Mouse (Mus musculus): ENCODE data around the gene Bid. TPM values are rescaled to one million over a fixed set of nuclear protein-coding genes. Genes with fewer than 3 reads are reported as not detected.

The Bid gene
- 10.2 and 12.2 TPM in 2 replicates for polyA plus RNA-seq (2014; fragmentation: Nextera tagmentation; extraction: Ambion mirVana)

DNA sequence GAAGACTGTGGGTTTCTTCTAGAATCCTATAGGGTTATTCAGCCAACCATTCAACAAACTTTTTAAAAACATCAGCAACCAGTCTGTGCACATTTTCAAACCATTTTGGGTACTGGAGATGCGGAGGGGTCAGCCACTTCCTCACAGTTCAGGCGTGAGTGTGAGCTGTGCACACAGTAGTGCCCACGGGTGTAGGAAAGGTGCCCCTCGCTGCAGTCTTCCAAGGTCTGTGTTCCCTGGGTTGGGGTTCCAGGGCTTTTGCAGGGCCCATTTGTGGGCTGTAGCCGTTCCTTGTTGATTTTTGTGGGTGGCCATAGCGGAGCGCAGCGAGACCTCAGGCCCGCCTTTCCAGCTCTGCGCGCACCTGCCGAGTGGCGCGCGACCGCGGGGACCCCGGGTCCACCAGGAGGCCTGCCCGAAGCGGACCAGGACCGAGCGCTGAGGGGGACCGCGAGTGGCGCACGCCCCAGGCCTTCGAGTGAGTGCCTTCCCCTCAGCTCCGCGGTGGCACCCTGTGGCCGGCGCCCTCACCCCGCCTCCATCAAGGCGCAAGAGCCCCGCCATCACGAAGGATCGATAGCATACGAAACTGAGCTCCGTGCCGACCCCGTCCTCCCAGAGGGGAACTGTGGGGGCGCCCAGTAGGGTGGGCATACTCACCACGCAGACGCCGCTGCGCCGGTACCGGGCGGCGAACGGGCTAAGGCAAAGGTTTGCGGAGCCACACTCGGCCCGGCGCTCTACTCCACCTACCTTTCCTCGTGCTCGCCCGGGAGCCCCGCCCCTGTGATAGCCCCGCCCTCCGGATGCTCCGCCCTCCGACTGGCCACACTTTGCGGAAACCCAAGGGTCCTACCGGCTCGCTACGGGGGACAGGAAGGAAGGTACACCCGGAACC is at the start of gene Bid:
TSS of gene Bid (minus strand) at position 780 of the 898 bp plus-strand sequence.
- peak within 1 kb of the TSS; percentile 68 for H3K9ac ChIP-seq (ENCODE audit: low read depth, low read length)
- no peaks in the 10 kb centered on the region for H3K9me3 ChIP-seq (replicated peaks; ENCODE audit: control insufficient read depth, low read length)
- peaks cover 11% of the 10 kb centered on the region for H3K4me1 ChIP-seq (ENCODE audit: control insufficient read depth, insufficient read depth, low read length)
- ATAC-seq (replicated peaks; ENCODE audit: insufficient number of reproducible peaks, low FRiP score, low TSS enrichment), result peak; percentile 85
- no peak within 1 kb of the TSS for H3K27ac ChIP-seq (ENCODE audit: low read depth, low read length)
- peak within 1 kb of the TSS; percentile 99 for H3K4me2 ChIP-seq
- no peaks in the 10 kb centered on the region for H3K36me3 ChIP-seq (ENCODE audit: control insufficient read depth, insufficient read depth, low read length)
- H3K4me3 ChIP-seq (ENCODE audit: low read depth, low read length), result peak within 1 kb of the TSS; percentile 63
- peaks cover 3% of the 10 kb centered on the region; the same call in 1 of the 2 replicates for H3K27me3 ChIP-seq (ENCODE audit: control insufficient read depth, insufficient read depth, low read length)
- WGBS (ENCODE audit: insufficient replicate concordance), result under 1% methylated on average over 59 of the region's 67 CpGs

DNA sequence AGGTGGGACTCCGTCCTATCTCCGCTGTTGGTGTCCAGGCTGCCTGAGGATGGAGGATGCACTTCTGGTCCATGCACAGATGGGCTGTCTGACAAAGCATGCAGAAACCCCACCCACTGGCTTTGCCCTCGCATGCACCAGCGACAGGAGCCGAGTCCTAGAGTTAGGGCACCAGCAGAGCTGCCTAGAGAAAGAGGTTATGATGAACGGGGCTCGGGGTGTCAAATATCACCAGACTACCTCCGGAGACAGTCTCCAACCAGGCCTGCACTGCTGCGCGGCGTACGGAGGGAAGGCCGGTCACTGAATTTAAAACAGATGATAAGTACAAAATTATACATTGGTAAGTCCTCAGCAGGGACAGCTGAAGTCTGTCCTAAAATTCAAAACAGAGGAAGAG is 49.2 kb upstream of the Bid start:
- WGBS (ENCODE audit: insufficient replicate concordance), result 65% methylated on average over 13 of the region's 13 CpGs
- no peak overlapping the region for H3K9ac ChIP-seq (ENCODE audit: low read depth, low read length)
- no peak overlapping the region for H3K4me3 ChIP-seq (ENCODE audit: low read depth, low read length)
- no peak for ATAC-seq (replicated peaks; ENCODE audit: insufficient number of reproducible peaks, low FRiP score, low TSS enrichment)
- no peak overlapping the region for H3K4me2 ChIP-seq
- no peaks in the 10 kb centered on the region for H3K27me3 ChIP-seq (ENCODE audit: control insufficient read depth, insufficient read depth, low read length)
- H3K9me3 ChIP-seq (replicated peaks; ENCODE audit: control insufficient read depth, low read length), result no peaks in the 10 kb centered on the region
- H3K27ac ChIP-seq (ENCODE audit: low read depth, low read length), result no peak overlapping the region
- H3K4me1 ChIP-seq (ENCODE audit: control insufficient read depth, insufficient read depth, low read length), result no peaks in the 10 kb centered on the region
- peaks cover 9% of the 10 kb centered on the region; the same call in 1 of the 2 replicates for H3K36me3 ChIP-seq (ENCODE audit: control insufficient read depth, insufficient read depth, low read length)

GRCm38 (mm10) chr6:120964179-120964578 is 47.5 kb upstream of the Bid start:
- H3K27ac ChIP-seq (ENCODE audit: low read depth, low read length), result no peak overlapping the region
- H3K27me3 ChIP-seq (ENCODE audit: control insufficient read depth, insufficient read depth, low read length), result no peaks in the 10 kb centered on the region
- no peak for ATAC-seq (replicated peaks; ENCODE audit: insufficient number of reproducible peaks, low FRiP score, low TSS enrichment)
- no peak overlapping the region for H3K4me2 ChIP-seq
- H3K4me3 ChIP-seq (ENCODE audit: low read depth, low read length), result no peak overlapping the region
- 92% methylated on average over 3 of the region's 3 CpGs for WGBS (ENCODE audit: insufficient replicate concordance)
- no peaks in the 10 kb centered on the region for H3K9me3 ChIP-seq (replicated peaks; ENCODE audit: control insufficient read depth, low read length)
- no peak overlapping the region for H3K9ac ChIP-seq (ENCODE audit: low read depth, low read length)
- H3K36me3 ChIP-seq (ENCODE audit: control insufficient read depth, insufficient read depth, low read length), result peaks cover 11% of the 10 kb centered on the region; the same call in 1 of the 2 replicates
- H3K4me1 ChIP-seq (ENCODE audit: control insufficient read depth, insufficient read depth, low read length), result no peaks in the 10 kb centered on the region

DNA sequence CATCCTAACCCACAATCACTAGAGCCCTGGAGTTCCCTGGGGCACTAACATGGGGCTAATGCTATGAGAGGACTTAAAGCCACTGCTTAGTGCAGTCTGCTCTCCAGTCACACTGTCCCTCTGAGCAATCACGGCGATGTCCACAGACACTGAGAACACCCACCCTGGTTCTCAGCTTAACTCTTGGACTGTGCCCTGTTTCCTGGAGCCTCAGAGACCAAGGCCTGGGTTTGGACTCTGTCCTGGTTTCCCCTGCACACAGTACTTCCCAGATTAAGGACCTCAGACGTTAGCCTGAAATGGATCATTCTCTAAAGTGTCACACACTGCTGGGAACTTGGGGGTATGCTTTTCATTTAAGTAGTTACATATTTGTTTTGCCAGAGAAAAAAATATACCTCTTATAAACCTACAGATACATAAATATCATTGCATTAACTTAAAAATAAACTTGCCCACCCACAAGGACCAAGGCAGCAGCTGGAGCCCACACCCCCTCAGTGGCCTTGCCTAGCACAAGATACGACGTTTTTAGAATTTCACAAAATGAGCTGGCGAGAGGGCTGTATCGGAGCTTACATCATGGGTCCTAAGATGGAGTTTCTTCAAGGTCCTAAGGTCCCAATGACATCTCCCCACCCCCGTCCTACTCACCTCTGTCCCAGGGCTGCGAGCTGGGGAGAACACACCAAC is 43.8 kb upstream of the Bid start:
- Histone ChIP-seq H3K4me3 (ENCODE audit: low read depth, low read length) (no peak overlapping the region), H3K9me3 (replicated peaks; ENCODE audit: control insufficient read depth, low read length) (no peaks in the 10 kb centered on the region), H3K9ac (ENCODE audit: low read depth, low read length) (no peak overlapping the region), H3K4me2 (no peak overlapping the region), H3K36me3 (ENCODE audit: control insufficient read depth, insufficient read depth, low read length) (peaks cover 27% of the 10 kb centered on the region), H3K27ac (ENCODE audit: low read depth, low read length) (no peak overlapping the region), H3K4me1 (ENCODE audit: control insufficient read depth, insufficient read depth, low read length) (no peaks in the 10 kb centered on the region), H3K27me3 (ENCODE audit: control insufficient read depth, insufficient read depth, low read length) (no peaks in the 10 kb centered on the region)
- no peak for ATAC-seq (replicated peaks; ENCODE audit: insufficient number of reproducible peaks, low FRiP score, low TSS enrichment)
- WGBS (ENCODE audit: insufficient replicate concordance), result 84% methylated on average over 9 of the region's 9 CpGs

GRCm38 (mm10) chr6:120957331-120957730 is 40.7 kb upstream of the Bid start:
- Histone ChIP-seq H3K27me3 (ENCODE audit: control insufficient read depth, insufficient read depth, low read length) (no peaks in the 10 kb centered on the region), H3K4me1 (ENCODE audit: control insufficient read depth, insufficient read depth, low read length) (no peaks in the 10 kb centered on the region), H3K36me3 (ENCODE audit: control insufficient read depth, insufficient read depth, low read length) (peaks cover 33% of the 10 kb centered on the region), H3K4me3 (ENCODE audit: low read depth, low read length) (no peak overlapping the region), H3K9ac (ENCODE audit: low read depth, low read length) (no peak overlapping the region), H3K9me3 (replicated peaks; ENCODE audit: control insufficient read depth, low read length) (no peaks in the 10 kb centered on the region), H3K4me2 (no peak overlapping the region), H3K27ac (ENCODE audit: low read depth, low read length) (no peak overlapping the region)
- ATAC-seq (replicated peaks; ENCODE audit: insufficient number of reproducible peaks, low FRiP score, low TSS enrichment), result no peak
- 65% methylated on average over 4 of the region's 4 CpGs for WGBS (ENCODE audit: insufficient replicate concordance)

GRCm38 (mm10) chr6:120956259-120957161 is 39.9 kb upstream of the Bid start:
- Histone ChIP-seq H3K4me1 (ENCODE audit: control insufficient read depth, insufficient read depth, low read length) (no peaks in the 10 kb centered on the region), H3K9me3 (replicated peaks; ENCODE audit: control insufficient read depth, low read length) (no peaks in the 10 kb centered on the region), H3K36me3 (ENCODE audit: control insufficient read depth, insufficient read depth, low read length) (peaks cover 32% of the 10 kb centered on the region), H3K4me3 (ENCODE audit: low read depth, low read length) (no peak overlapping the region), H3K4me2 (no peak overlapping the region), H3K27ac (ENCODE audit: low read depth, low read length) (no peak overlapping the region), H3K27me3 (ENCODE audit: control insufficient read depth, insufficient read depth, low read length) (no peaks in the 10 kb centered on the region), H3K9ac (ENCODE audit: low read depth, low read length) (no peak overlapping the region; the same call in 1 of the 2 replicates)
- 77% methylated on average over 11 of the region's 11 CpGs for WGBS (ENCODE audit: insufficient replicate concordance)
- ATAC-seq (replicated peaks; ENCODE audit: insufficient number of reproducible peaks, low FRiP score, low TSS enrichment), result peak; percentile 32; the same call in 1 of the 2 replicates

- Histone ChIP-seq H3K36me3 (ENCODE audit: control insufficient read depth, insufficient read depth, low read length) (peaks cover 29% of the 10 kb centered on the region), H3K27me3 (ENCODE audit: control insufficient read depth, insufficient read depth, low read length) (no peaks in the 10 kb centered on the region), H3K4me1 (ENCODE audit: control insufficient read depth, insufficient read depth, low read length) (no peaks in the 10 kb centered on the region), H3K4me3 (ENCODE audit: low read depth, low read length) (no peak overlapping the region), H3K27ac (ENCODE audit: low read depth, low read length) (no peak overlapping the region), H3K9me3 (replicated peaks; ENCODE audit: control insufficient read depth, low read length) (no peaks in the 10 kb centered on the region), H3K4me2 (no peak overlapping the region), H3K9ac (ENCODE audit: low read depth, low read length) (no peak overlapping the region)
- WGBS (ENCODE audit: insufficient replicate concordance), result 59% methylated on average over 3 of the region's 3 CpGs
- no peak for ATAC-seq (replicated peaks; ENCODE audit: insufficient number of reproducible peaks, low FRiP score, low TSS enrichment)
Measured at GRCm38 (mm10) chr6:120955215-120955614, 38.6 kb upstream of the Bid start.

GRCm38 (mm10) chr6:120954241-120954640 is 37.6 kb upstream of the Bid start:
- H3K36me3 ChIP-seq (ENCODE audit: control insufficient read depth, insufficient read depth, low read length), result peaks cover 30% of the 10 kb centered on the region
- H3K27me3 ChIP-seq (ENCODE audit: control insufficient read depth, insufficient read depth, low read length), result no peaks in the 10 kb centered on the region
- ATAC-seq (replicated peaks; ENCODE audit: insufficient number of reproducible peaks, low FRiP score, low TSS enrichment), result no peak
- H3K9me3 ChIP-seq (replicated peaks; ENCODE audit: control insufficient read depth, low read length), result no peaks in the 10 kb centered on the region
- 85% methylated on average over 8 of the region's 8 CpGs for WGBS (ENCODE audit: insufficient replicate concordance)
- H3K27ac ChIP-seq (ENCODE audit: low read depth, low read length), result no peak overlapping the region
- H3K4me3 ChIP-seq (ENCODE audit: low read depth, low read length), result no peak overlapping the region
- H3K4me1 ChIP-seq (ENCODE audit: control insufficient read depth, insufficient read depth, low read length), result no peaks in the 10 kb centered on the region
- H3K4me2 ChIP-seq, result no peak overlapping the region
- H3K9ac ChIP-seq (ENCODE audit: low read depth, low read length), result no peak overlapping the region
